Mouse (Mus musculus) heart, embryonic 15.5 days (tissue): Measurements from ENCODE around the gene Pgam1. TPM values are rescaled to one million over a fixed set of nuclear protein-coding genes. Genes with fewer than 3 reads are reported as not detected.

Experiments used
- ATAC-seq: fragments of 200-750 bp; cut with Nextera tagmentation; replicated peaks from 2 replicates; pipeline ENCODE4 v1.8.0; 2017; ENCODE audit warnings: low read depth, moderate TSS enrichment; ENCODE audit not compliant: insufficient number of reproducible peaks, insufficient read depth, low FRiP score
- H3K27ac ChIP-seq: fragments of 300-500 bp; sonication (generic); 2 replicates; pipeline ENCODE4 v1.5.1; 2015; ENCODE audit warnings: mild to moderate bottlenecking, inconsistent platforms
- H3K27me3 ChIP-seq: fragments of 300-500 bp; sonication (generic); 2 replicates; pipeline ENCODE4 v1.6.1; 2015; ENCODE audit warnings: inconsistent platforms
- H3K36me3 ChIP-seq: fragments of 300-500 bp; sonication (generic); 2 replicates; pipeline ENCODE4 v1.6.1; 2015; ENCODE audit warnings: mild to moderate bottlenecking, inconsistent platforms
- H3K4me1 ChIP-seq: fragments of 300-500 bp; sonication (generic); replicated peaks from 2 replicates; pipeline ENCODE4 v1.6.1; 2015; ENCODE audit warnings: inconsistent platforms
- H3K4me2 ChIP-seq: fragments of 300-500 bp; sonication (generic); 2 replicates; pipeline ENCODE4 v1.6.1; 2015; ENCODE audit warnings: inconsistent platforms, mild to moderate bottlenecking, moderate library complexity
- H3K4me3 ChIP-seq: fragments of 300-500 bp; sonication (generic); 2 replicates; pipeline ENCODE4 v1.5.1; 2015; ENCODE audit warnings: mild to moderate bottlenecking, inconsistent platforms
- H3K9ac ChIP-seq: fragments of 300-500 bp; sonication (generic); 2 replicates; pipeline ENCODE4 v1.6.1; 2015; ENCODE audit warnings: mild to moderate bottlenecking, inconsistent platforms
- H3K9me3 ChIP-seq: fragments of 300-500 bp; sonication (generic); replicated peaks from 2 replicates; pipeline ENCODE4 v1.6.1; 2016; ENCODE audit warnings: inconsistent platforms
- WGBS: fragments of 180-500 bp; shearing (Covaris S2); methylation state at CpG from one replicate; pipeline ENCODE4 v1.1.7; 2015; ENCODE audit warnings: mixed read lengths; 5-methylcytosine and 5-hydroxymethylcytosine counted together
- polyA plus RNA-seq: library from polyadenylated mRNA; unstranded; fragments of >200 nt; fragmentation: Nextera tagmentation; extraction: Ambion mirVana; gene quantifications from 2 replicates; pipeline ENCODE4 v1.2.1, GENCODE M21; 2015

Gene Pgam1
- polyA plus RNA-seq, 1 experiment from 2014 or later = 666 TPM

DNA sequence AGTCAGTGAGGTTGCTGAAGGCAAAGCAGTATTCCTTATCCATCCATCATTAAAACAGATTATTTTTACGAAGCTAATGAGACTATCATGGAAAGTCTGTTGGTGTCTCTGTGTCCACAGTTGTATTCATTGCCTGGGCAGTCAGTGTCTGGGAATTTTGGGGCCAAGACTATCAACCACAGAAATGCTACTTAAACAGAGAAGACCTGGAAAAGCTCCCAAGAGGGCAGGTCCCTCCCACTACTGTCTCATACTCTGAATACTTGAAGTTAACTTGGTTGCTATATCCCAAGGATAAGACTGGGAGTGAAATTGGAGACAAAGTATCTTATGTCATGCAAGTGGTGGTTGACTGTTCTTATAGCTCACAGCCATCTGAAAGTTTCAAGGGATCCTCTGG lies 24.2 kb downstream of the Pgam1 start:
- Histone ChIP-seq H3K4me2 (no peak overlapping the region), H3K9me3 (no peaks in the 10 kb centered on the region), H3K27me3 (no peaks in the 10 kb centered on the region), H3K36me3 (peaks cover 37% of the 10 kb centered on the region), H3K4me1 (peaks cover 22% of the 10 kb centered on the region), H3K4me3 (no peak overlapping the region), H3K27ac (no peak overlapping the region), H3K9ac (no peak overlapping the region)
- no peak for ATAC-seq
- WGBS = 85% methylated on average over 1 of the region's 1 CpGs

DNA sequence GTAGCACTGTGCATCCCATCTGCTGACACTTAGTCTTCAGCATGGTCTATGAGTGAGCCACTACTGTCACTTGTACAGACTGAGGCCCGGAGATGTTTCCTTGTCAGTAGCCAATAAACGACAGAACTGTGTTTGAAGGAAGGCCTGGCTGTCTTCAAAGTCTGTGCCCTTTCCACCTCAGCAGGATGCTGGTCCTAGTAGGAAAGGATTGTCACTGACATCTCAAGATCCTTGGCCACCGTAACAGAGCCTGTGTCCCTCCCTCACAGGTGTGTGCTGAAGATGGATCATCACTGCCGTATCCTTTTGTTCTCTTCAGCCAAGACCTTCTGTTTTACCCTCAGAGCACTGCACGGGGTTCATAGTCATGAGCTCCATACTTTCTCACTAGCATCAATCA lies 26.8 kb downstream of the Pgam1 start:
- ATAC-seq = no peak
- Histone ChIP-seq H3K9ac (no peak overlapping the region), H3K4me2 (no peak overlapping the region), H3K27ac (no peak overlapping the region), H3K9me3 (no peaks in the 10 kb centered on the region), H3K4me3 (no peak overlapping the region), H3K4me1 (peaks cover 11% of the 10 kb centered on the region), H3K36me3 (peaks cover 61% of the 10 kb centered on the region), H3K27me3 (no peaks in the 10 kb centered on the region)
- 88% methylated on average over 5 of the region's 5 CpGs for WGBS

DNA sequence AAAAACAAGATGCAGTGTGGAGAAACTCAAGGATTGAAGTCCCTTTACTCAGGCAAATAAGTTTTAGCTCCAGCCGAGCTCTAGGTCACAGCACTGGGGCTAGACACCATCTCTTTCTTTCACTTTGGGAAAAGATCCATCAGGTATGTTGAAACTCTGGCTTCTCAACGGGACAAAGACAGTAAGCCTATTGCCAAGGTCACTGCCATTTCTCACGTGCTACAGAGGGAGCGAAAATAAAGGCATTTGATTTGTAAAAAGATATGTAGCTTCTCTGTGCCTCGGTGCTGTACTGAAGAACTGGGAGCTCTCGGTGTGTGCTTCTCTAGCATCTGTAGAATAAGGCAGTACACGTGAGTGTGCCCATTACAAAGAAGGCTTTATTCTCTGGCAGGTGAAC lies 32.1 kb downstream of the Pgam1 start:
- Histone ChIP-seq H3K27ac (no peak overlapping the region), H3K9ac (no peak overlapping the region), H3K4me2 (no peak overlapping the region), H3K27me3 (no peaks in the 10 kb centered on the region), H3K9me3 (no peaks in the 10 kb centered on the region), H3K4me3 (no peak overlapping the region), H3K36me3 (peaks cover 93% of the 10 kb centered on the region), H3K4me1 (no peaks in the 10 kb centered on the region)
- WGBS = 87% methylated on average over 7 of the region's 7 CpGs
- ATAC-seq = no peak

DNA sequence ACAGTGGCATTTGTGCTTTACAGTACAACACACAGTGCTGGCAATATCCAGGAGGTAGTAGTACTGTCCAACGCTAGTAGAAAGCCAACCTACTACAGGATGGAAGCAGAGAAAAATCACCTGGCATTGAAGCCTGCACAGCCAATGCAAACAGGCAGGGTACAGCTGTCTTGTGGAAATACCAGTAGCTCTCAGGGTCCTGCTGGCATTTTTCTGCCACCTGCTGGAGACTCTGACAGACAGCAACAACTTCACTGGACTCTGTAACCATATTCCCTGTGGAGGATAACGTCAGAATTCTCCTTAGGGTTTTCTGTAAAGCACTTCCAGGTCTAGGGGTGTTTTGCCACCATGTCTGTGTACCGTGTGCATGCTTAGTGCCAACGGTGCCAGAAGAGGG lies 40.6 kb downstream of the Pgam1 start:
- ATAC-seq = no peak
- H3K4me1 ChIP-seq = no peaks in the 10 kb centered on the region
- no peaks in the 10 kb centered on the region for H3K9me3 ChIP-seq
- no peak overlapping the region for H3K9ac ChIP-seq
- 72% methylated on average over 4 of the region's 4 CpGs for WGBS
- no peak overlapping the region for H3K27ac ChIP-seq
- H3K27me3 ChIP-seq = no peaks in the 10 kb centered on the region
- peaks cover 95% of the 10 kb centered on the region for H3K36me3 ChIP-seq
- no peak overlapping the region for H3K4me2 ChIP-seq
- no peak overlapping the region for H3K4me3 ChIP-seq

DNA sequence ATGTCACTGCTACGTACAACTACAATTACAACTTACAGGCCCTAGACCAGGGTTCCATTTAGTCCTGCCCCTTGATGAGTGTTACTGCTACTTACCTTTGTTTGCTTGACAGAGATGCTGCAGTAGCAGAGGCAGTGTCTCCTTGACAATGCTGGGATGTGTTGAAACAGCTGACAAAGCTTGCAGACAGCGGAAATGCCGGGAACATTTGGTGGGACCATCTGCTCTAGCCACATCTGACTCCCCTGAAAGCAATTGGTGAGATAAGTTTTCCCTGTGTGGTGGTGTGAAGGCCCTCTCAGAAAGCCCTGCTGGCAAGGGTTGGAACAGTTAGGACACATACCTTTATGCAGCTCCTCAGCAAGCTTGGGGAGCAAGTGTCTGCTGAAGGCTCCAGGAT lies 41.9 kb downstream of the Pgam1 start:
- no peak overlapping the region for H3K4me2 ChIP-seq
- no peak overlapping the region for H3K4me3 ChIP-seq
- H3K27me3 ChIP-seq = no peaks in the 10 kb centered on the region
- ATAC-seq = no peak
- H3K9ac ChIP-seq = no peak overlapping the region
- H3K27ac ChIP-seq = no peak overlapping the region
- WGBS = 84% methylated on average over 3 of the region's 3 CpGs
- no peaks in the 10 kb centered on the region for H3K4me1 ChIP-seq
- H3K36me3 ChIP-seq = peaks cover 90% of the 10 kb centered on the region
- no peaks in the 10 kb centered on the region for H3K9me3 ChIP-seq

Other genes starting within 250 kb of the Pgam1 start
- gene Slit1, start 168.3 kb upstream of the Pgam1 start, polyA plus RNA-seq = 0.09 and 0.19 TPM in 2 replicates
- gene Arhgap19, start 109.9 kb upstream of the Pgam1 start, polyA plus RNA-seq = 9.3 and 12.8 TPM in 2 replicates
- gene Frat1, start 82.0 kb upstream of the Pgam1 start, polyA plus RNA-seq = 2.1 and 2.6 TPM in 2 replicates
- gene Frat2, start 63.8 kb upstream of the Pgam1 start, polyA plus RNA-seq = 2.2 and 3.5 TPM in 2 replicates
- gene Rrp12, start 15.8 kb upstream of the Pgam1 start, polyA plus RNA-seq = 7.4 and 10.1 TPM in 2 replicates
- 39.3 and 46.9 TPM in 2 replicates for gene Exosc1, start 21.5 kb downstream of the Pgam1 start, polyA plus RNA-seq
- 46.5 and 62.7 TPM in 2 replicates for gene Zdhhc16, start 21.6 kb downstream of the Pgam1 start, polyA plus RNA-seq
- 19.7 and 22.5 TPM in 2 replicates for gene Mms19, start 69.2 kb downstream of the Pgam1 start, polyA plus RNA-seq
- 14.6 and 18.0 TPM in 2 replicates for gene Ubtd1, start 69.8 kb downstream of the Pgam1 start, polyA plus RNA-seq
- gene Ankrd2, start 124.1 kb downstream of the Pgam1 start, polyA plus RNA-seq = 0.25 TPM in 1 of 2 replicates, not detected in the other
- gene Hoga1, start 133.7 kb downstream of the Pgam1 start, polyA plus RNA-seq = 0.44 and 0.80 TPM in 2 replicates
- gene 4933411K16Rik, start 140.3 kb downstream of the Pgam1 start, polyA plus RNA-seq = not detected in 2 replicates
- 10.4 and 12.6 TPM in 2 replicates for gene Morn4, start 174.4 kb downstream of the Pgam1 start, polyA plus RNA-seq
- gene Pi4k2a, start 178.5 kb downstream of the Pgam1 start, polyA plus RNA-seq = 13.3 and 16.1 TPM in 2 replicates
- gene Avpi1, start 217.1 kb downstream of the Pgam1 start, polyA plus RNA-seq = 29.7 and 34.1 TPM in 2 replicates
- gene Marveld1, start 235.5 kb downstream of the Pgam1 start, polyA plus RNA-seq = 15.8 and 24.0 TPM in 2 replicates